Comparison of ENCODE assay signal across 20 mouse cellular contexts in the genomic region with DNA sequence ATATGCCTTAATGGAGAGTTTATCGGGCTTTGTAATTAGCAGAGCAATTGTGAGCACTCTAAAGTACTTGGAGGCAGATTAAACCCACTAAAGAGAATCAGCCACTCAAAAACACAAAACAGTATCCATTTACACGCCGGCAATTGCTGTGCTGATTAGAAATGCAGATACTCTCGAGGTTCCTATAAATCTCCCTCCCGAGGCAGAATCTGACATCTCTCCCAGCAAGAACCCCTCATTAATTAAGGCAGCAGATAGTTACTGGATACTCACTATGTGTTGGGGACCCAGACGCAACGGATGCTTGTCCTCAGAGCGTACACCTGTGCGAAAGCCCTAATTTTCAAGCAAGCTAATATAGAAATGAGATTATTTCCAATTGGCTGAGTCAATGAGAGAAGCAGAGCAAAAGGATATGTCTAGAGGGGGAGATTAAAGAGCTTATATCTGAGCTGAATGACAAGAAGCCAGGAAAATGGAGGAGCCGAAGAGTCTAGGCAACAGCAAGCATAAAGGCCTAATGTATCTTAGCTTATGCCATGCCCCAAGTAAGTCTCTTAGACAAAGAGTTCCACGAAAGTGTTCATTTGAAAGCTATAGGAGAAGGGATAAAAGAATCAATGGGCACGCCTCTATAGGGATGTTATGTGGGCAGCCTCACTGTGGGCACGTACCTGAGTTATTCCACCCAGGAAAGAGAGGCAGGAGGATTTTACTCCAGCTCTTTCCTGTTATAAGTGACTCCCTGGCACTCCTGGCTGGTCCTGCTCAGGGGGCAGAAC.
DNase-seq lines count a peak whose midpoint lies in the region; ATAC-seq and TF ChIP-seq lines count a peak whose summit lies in the region.
"Had no signal": no experiment of that assay in that cellular context is flagged by ENCODE, and none has a peak within 500 bp of the region (broad histone marks: within the 10 kb centered on the region; RNA-seq: fewer than 3 reads in every experiment).

No protein-coding gene starts in this region.

- H3K9ac ChIP-seq in forebrain, embryonic 13.5 days, result no peak overlapping the region
- H3K9ac ChIP-seq in forebrain, embryonic 12.5 days, result no peak overlapping the region
- H3K9ac ChIP-seq in midbrain, embryonic 13.5 days (replicated peaks), result no peak overlapping the region
- no peak overlapping the region for H3K9ac ChIP-seq in midbrain, embryonic 11.5 days (ENCODE audit: low read length)
- H3K9ac ChIP-seq in forebrain, embryonic 16.5 days (replicated peaks; ENCODE audit: low read depth, low read length), result no peak overlapping the region
- no peak overlapping the region for H3K9ac ChIP-seq in midbrain, postnatal 0 days (replicated peaks; ENCODE audit: low read length, poor library complexity, severe bottlenecking)
- H3K9ac ChIP-seq: heart, embryonic 15.5 days; stomach, embryonic 15.5 days had no signal

- whole genome bisulfite sequencing in forebrain, embryonic 13.5 days, result 29% methylated on average over 13 of the region's 13 CpGs
- 42% methylated on average over 13 of the region's 13 CpGs for WGBS in forebrain, embryonic 12.5 days
- WGBS in midbrain, embryonic 13.5 days, result 48% methylated on average over 13 of the region's 13 CpGs
- 75% methylated on average over 13 of the region's 13 CpGs for WGBS in midbrain, embryonic 11.5 days
- 27% methylated on average over 13 of the region's 13 CpGs for WGBS in forebrain, embryonic 16.5 days
- whole genome bisulfite sequencing in midbrain, postnatal 0 days, result 43% methylated on average over 13 of the region's 13 CpGs

- ATAC-seq in forebrain, embryonic 13.5 days, result peak; percentile 24; the same call in 1 of the 2 replicates
- no peak for ATAC-seq in forebrain, embryonic 12.5 days (ENCODE audit: low FRiP score)
- 0 out of 2 replicates have a peak, but pooled peaks have one; percentile 50 for ATAC-seq in midbrain, embryonic 13.5 days
- ATAC-seq in midbrain, embryonic 11.5 days (ENCODE audit: low FRiP score), result no peak
- ATAC-seq in forebrain, embryonic 16.5 days, result peak; percentile 36; the same call in 1 of the 2 replicates
- ATAC-seq in midbrain, postnatal 0 days (ENCODE audit: low FRiP score), result no peak
- ATAC-seq: lung, postnatal 0 days had no signal

- TF ChIP-seq CTCF in midbrain, postnatal 0 days (IDR thresholded peaks at IDR 0.05), result no peak

- no peak for DNase-seq in midbrain, embryonic 11.5 days (ENCODE audit: low spot score, missing footprints)
- DNase-seq in midbrain, postnatal 0 days (ENCODE audit: low spot score), result peak; percentile 36
- DNase-seq in left cerebral cortex, adult 9 months (ENCODE audit: low spot score in 2 of 2), result no peak
- no peak for DNase-seq in layer of hippocampus, adult 9-10 months (ENCODE audit: low spot score)
- DNase-seq: adrenal gland, postnatal 14 days; cerebellum, postnatal 10 days; gastrocnemius, postnatal 36 days; heart, postnatal 36 days; kidney, adult 2 months; kidney, postnatal 14 days; thymus, postnatal 25 days had no signal

- no peaks in the 10 kb centered on the region for H3K27me3 ChIP-seq in forebrain, embryonic 13.5 days
- peaks cover 14% of the 10 kb centered on the region; the same call in 1 of the 2 replicates for H3K27me3 ChIP-seq in forebrain, embryonic 12.5 days
- peaks cover 2% of the 10 kb centered on the region; the same call in 1 of the 2 replicates for H3K27me3 ChIP-seq in midbrain, embryonic 13.5 days
- no peaks in the 10 kb centered on the region for H3K27me3 ChIP-seq in midbrain, embryonic 11.5 days (ENCODE audit: control insufficient read depth, insufficient read depth, low read length)
- H3K27me3 ChIP-seq in forebrain, embryonic 16.5 days (replicated peaks; ENCODE audit: control insufficient read depth, insufficient read depth, low read length), result no peaks in the 10 kb centered on the region
- H3K27me3 ChIP-seq in midbrain, postnatal 0 days (ENCODE audit: insufficient read depth, low read length), result no peaks in the 10 kb centered on the region
- H3K27me3 ChIP-seq: heart, embryonic 15.5 days; stomach, embryonic 15.5 days had no signal

- H3K27ac ChIP-seq in forebrain, embryonic 13.5 days, result no peak overlapping the region; the same call in 1 of the 2 replicates
- no peak overlapping the region for H3K27ac ChIP-seq in forebrain, embryonic 12.5 days
- H3K27ac ChIP-seq in midbrain, embryonic 13.5 days, result 0 out of 2 replicates have a peak overlapping the region, but pooled peaks have one; percentile 15
- no peak overlapping the region for H3K27ac ChIP-seq in midbrain, embryonic 11.5 days (ENCODE audit: low read depth, low read length)
- no peak overlapping the region for H3K27ac ChIP-seq in forebrain, embryonic 16.5 days (ENCODE audit: low read length)
- no peak overlapping the region for H3K27ac ChIP-seq in midbrain, postnatal 0 days (ENCODE audit: low read depth, low read length)
- H3K27ac ChIP-seq: heart, embryonic 15.5 days; macrophage; stomach, embryonic 15.5 days had no signal

- no peak overlapping the region for H3K4me2 ChIP-seq in forebrain, embryonic 13.5 days
- no peak overlapping the region for H3K4me2 ChIP-seq in forebrain, embryonic 12.5 days
- no peak overlapping the region for H3K4me2 ChIP-seq in midbrain, embryonic 13.5 days (replicated peaks)
- no peak overlapping the region for H3K4me2 ChIP-seq in midbrain, embryonic 11.5 days
- H3K4me2 ChIP-seq in forebrain, embryonic 16.5 days (ENCODE audit: low read length), result no peak overlapping the region
- peak overlapping the region; percentile 15; the same call in 1 of the 2 replicates for H3K4me2 ChIP-seq in midbrain, postnatal 0 days (ENCODE audit: low read depth, low read length, poor library complexity, severe bottlenecking)
- H3K4me2 ChIP-seq: heart, embryonic 15.5 days; stomach, embryonic 15.5 days had no signal

- no peaks in the 10 kb centered on the region for H3K9me3 ChIP-seq in forebrain, embryonic 13.5 days (replicated peaks)
- no peaks in the 10 kb centered on the region for H3K9me3 ChIP-seq in forebrain, embryonic 12.5 days
- H3K9me3 ChIP-seq in midbrain, embryonic 13.5 days, result no peaks in the 10 kb centered on the region
- no peaks in the 10 kb centered on the region for H3K9me3 ChIP-seq in midbrain, embryonic 11.5 days (ENCODE audit: control insufficient read depth, low read length)
- H3K9me3 ChIP-seq in forebrain, embryonic 16.5 days (ENCODE audit: control insufficient read depth, low read length), result no peaks in the 10 kb centered on the region
- H3K9me3 ChIP-seq in midbrain, postnatal 0 days (ENCODE audit: low read length), result no peaks in the 10 kb centered on the region
- H3K9me3 ChIP-seq: heart, embryonic 15.5 days; stomach, embryonic 15.5 days had no signal

- H3K4me3 ChIP-seq in forebrain, embryonic 13.5 days, result no peak overlapping the region
- H3K4me3 ChIP-seq in forebrain, embryonic 12.5 days (replicated peaks), result no peak overlapping the region
- no peak overlapping the region for H3K4me3 ChIP-seq in midbrain, embryonic 13.5 days (replicated peaks)
- H3K4me3 ChIP-seq in midbrain, embryonic 11.5 days (ENCODE audit: low read depth, low read length), result no peak overlapping the region
- no peak overlapping the region for H3K4me3 ChIP-seq in forebrain, embryonic 16.5 days (replicated peaks; ENCODE audit: low read length)
- H3K4me3 ChIP-seq in midbrain, postnatal 0 days (ENCODE audit: low read depth, low read length), result no peak overlapping the region
- H3K4me3 ChIP-seq: heart, embryonic 15.5 days; myocyte; stomach, embryonic 15.5 days had no signal

- no peaks in the 10 kb centered on the region for H3K36me3 ChIP-seq in forebrain, embryonic 13.5 days (ENCODE audit: poor library complexity, severe bottlenecking)
- H3K36me3 ChIP-seq in forebrain, embryonic 12.5 days (replicated peaks), result no peaks in the 10 kb centered on the region
- H3K36me3 ChIP-seq in midbrain, embryonic 13.5 days, result no peaks in the 10 kb centered on the region
- no peaks in the 10 kb centered on the region for H3K36me3 ChIP-seq in midbrain, embryonic 11.5 days (ENCODE audit: control insufficient read depth, insufficient read depth, low read length)
- no peaks in the 10 kb centered on the region for H3K36me3 ChIP-seq in forebrain, embryonic 16.5 days (ENCODE audit: control insufficient read depth, insufficient read depth)
- H3K36me3 ChIP-seq in midbrain, postnatal 0 days (ENCODE audit: insufficient read depth, low read length), result no peaks in the 10 kb centered on the region
- H3K36me3 ChIP-seq: heart, embryonic 15.5 days; stomach, embryonic 15.5 days had no signal

- peaks cover 7% of the 10 kb centered on the region for H3K4me1 ChIP-seq in forebrain, embryonic 13.5 days
- H3K4me1 ChIP-seq in forebrain, embryonic 12.5 days, result peaks cover 11% of the 10 kb centered on the region
- peaks cover 9% of the 10 kb centered on the region for H3K4me1 ChIP-seq in midbrain, embryonic 13.5 days (replicated peaks)
- no peaks in the 10 kb centered on the region for H3K4me1 ChIP-seq in midbrain, embryonic 11.5 days (ENCODE audit: control insufficient read depth, insufficient read depth, low read length)
- no peaks in the 10 kb centered on the region; the same call in 1 of the 2 replicates for H3K4me1 ChIP-seq in forebrain, embryonic 16.5 days (replicated peaks; ENCODE audit: control insufficient read depth, insufficient read depth, low read length)
- H3K4me1 ChIP-seq in midbrain, postnatal 0 days (ENCODE audit: insufficient read depth, low read length), result no peaks in the 10 kb centered on the region; the same call in 1 of the 2 replicates
- H3K4me1 ChIP-seq: heart, embryonic 15.5 days; stomach, embryonic 15.5 days had no signal

Comparison
In these comparisons a context has a peak if more than half of its experiments do, and no peak if none do; other contexts are left out.
1. ATAC-seq: peak in forebrain, embryonic 13.5 days (single experiment), midbrain, embryonic 13.5 days (single experiment) and forebrain, embryonic 16.5 days (single experiment); none in forebrain, embryonic 12.5 days (single experiment), midbrain, embryonic 11.5 days (single experiment) and midbrain, postnatal 0 days (single experiment).